Mouse (Mus musculus) frontal cortex, adult 2 months (tissue): ENCODE results near the gene Erp29. TPM values are rescaled to one million over a fixed set of nuclear protein-coding genes. Genes with fewer than 3 reads are reported as not detected.

Experiments
- DNase-seq, 2 experiments: peaks; one replicate each; pipeline ENCODE4 v3.0.0; 2022; ENCODE audit warnings: low spot score in 1 of 2; ENCODE audit errors: extremely low spot score in 1 of 2
- polyA plus RNA-seq: library from polyadenylated mRNA; depleted of rRNA; stranded (reverse); fragments of >200 nt; gene quantifications from 2 replicates; pipeline ENCODE4 v1.2.3, GENCODE M21; 2012; rRNA removed

Erp29 gene
- polyA plus RNA-seq, 1 experiment = 116 TPM

- no peak for DNase-seq
Measured at GRCm38 (mm10) chr5:121393402-121393801, 58.9 kb downstream of the Erp29 start.

DNA sequence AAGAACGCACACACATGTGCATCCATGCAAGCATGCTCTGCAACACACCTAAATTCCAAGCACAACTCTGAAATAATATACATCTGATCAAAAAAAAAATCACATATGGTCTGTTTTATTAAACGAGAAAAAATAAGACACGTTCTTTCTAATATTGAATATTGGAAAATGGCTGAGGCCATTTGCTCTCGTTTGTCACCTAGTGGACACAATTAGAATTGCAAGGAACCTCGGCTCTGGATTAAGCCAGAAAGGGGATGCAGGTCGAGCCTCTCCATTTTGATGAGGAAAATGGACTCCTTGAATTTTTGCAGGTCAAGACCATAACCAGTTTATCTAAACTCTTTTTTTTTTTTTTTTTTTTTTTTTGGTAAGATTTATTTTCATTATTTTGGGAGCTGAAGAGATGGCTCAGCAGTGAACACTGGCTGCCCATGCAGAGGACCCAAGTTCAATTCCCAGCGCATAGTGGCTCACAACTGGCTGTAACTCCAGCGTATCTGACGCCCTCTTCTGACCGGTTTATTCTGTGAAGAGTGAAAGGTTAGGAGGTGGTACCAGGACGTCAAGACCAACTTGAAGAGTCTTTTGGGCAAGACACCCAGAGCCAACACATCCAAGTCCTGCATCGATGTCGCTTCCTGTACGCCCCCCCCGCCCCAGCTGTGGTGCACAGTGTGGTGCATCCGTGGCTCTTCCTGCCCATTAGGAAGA is 59.5 kb downstream of the Erp29 start:
- peak in 1 of 2 experiments; percentile 77 for DNase-seq

DNA sequence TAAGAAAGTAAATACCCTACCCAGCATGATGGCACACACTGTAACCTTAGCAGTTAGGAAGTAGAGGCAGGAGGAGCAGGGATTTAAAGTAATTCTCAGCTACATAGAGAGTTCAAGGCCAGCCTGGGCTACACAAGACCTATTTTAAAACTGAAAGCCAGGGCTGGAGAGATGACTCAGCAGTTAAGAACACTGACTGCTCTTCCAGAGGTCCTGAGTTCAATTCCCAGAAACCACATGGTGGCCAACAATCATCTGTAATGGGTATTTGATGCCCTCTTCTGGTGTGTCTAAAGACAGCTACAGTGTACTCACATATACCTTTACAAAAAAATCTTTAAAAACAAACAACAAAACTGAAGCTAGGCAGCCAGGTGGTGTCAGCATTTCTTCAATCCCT is 62.6 kb downstream of the Erp29 start:
- DNase-seq = no peak

- peak in 1 of 2 experiments; percentile 22 for DNase-seq
Measured at GRCm38 (mm10) chr5:121389106-121389505, 63.2 kb downstream of the Erp29 start.

DNA sequence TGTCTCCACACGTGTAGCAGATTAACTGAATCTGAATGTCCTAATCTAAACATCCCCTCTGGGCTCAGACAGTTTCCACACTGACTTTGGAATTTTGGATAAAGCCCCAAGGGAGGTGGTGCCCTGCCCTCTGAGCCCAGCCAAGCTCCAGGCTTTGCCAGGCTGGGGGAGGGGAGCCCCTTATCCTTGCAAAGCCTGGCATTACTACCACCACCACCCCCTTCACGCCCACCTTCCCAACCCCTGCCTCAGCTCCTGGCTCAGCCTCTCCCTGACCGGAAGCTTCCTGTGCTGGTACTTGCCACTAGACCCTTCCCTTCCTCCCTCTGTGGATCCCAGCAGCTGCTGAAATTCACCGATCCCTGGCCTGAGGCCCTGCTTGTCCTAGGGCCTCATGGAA is 65.2 kb downstream of the Erp29 start:
- no peak for DNase-seq

- peak; percentile 50 to 64 for DNase-seq
Measured at GRCm38 (mm10) chr5:121386120-121386909, 66.0 kb downstream of the Erp29 start.

DNA sequence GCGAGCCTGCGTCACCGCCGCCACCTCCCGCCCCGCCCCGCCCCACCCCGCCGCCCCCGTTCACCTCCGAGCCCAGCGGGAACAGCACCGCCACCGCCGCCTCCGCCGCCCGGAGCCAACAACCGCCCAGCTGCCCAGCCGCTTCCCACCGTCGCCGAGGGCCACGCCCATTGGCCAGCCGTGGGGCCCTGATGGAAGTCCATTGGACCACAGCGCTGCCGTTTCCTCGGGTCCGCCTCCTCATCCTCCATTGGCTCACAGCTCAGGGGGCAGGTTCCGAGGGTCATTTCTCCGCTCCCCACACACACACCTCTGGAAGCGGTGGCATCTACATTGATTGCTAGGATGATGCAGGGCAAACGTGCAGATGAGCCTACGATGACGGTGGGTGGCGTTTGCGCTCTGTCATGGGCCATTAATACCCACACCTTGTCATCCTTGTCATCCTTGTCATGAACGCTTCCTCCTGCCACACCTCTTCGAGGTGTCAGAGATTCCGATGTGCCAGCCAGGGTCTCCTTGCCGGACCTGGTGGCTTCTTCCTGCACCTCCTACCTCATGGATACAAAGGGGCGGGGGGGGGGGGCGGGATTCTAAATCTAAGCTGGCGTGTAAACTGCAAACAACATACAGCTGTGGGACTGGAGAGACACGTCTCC is 66.7 kb downstream of the Erp29 start, which contains the start of gene Trafd1:
TSS of gene Trafd1 (minus strand) at position 172 of the 659 bp plus-strand sequence.
- DNase-seq = peak; percentile 89 to 95

DNA sequence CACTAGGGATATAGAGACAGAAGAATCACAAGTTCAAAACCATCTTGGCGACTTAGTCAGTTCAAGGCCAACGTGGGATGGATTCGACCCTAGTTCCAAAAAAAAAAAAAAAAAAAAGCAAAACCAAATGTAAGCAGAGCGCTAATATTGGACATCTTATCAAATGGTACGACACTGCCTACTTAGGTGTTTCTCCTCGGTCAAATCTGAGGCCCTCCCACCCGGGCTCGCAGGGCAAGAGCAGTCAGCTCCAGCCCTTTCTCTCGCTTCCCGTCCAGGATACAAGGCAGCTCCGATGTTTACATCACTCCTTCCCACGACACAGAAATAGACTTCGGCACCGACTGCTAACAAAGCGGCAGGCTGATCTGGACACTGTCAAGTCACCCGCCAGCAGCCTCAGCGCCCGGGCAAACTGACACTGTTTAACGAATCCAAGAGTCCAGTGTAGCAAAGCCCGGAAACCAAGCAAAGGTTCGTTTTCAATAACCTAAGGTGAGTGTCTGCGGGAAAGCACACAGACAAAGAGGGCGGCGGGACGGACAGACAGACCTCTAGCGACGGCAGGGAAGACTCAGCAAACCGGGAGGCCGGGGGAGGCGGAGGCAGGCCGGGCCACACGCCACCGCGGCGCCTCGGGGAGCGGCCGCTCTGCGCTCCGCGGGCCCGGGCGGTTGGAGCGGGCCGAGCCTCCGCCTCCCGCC is 67.4 kb downstream of the Erp29 start:
- peak in 1 of 2 experiments; percentile 59 for DNase-seq

- DNase-seq = no peak
Measured at GRCm38 (mm10) chr5:121383857-121384756, 68.2 kb downstream of the Erp29 start.

DNA sequence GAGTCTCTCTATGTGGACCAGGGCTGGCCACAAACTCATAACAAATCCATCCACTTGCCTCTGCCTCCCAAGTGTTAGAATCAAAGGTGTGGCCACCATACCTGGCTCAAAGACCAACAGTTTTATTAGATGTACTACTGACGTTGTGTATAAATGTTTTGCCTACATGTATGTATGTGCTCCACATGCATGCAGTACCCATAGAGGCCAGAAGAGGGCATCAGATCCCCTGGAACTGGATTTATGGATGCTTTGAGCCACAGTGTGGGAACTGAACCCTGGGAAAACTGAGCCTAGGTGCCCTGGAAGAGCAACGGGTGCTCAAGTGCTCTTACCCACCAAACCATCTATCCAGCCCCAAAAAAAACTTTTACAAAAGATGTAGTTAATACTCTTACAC is 71.6 kb downstream of the Erp29 start:
- DNase-seq = no peak

DNA sequence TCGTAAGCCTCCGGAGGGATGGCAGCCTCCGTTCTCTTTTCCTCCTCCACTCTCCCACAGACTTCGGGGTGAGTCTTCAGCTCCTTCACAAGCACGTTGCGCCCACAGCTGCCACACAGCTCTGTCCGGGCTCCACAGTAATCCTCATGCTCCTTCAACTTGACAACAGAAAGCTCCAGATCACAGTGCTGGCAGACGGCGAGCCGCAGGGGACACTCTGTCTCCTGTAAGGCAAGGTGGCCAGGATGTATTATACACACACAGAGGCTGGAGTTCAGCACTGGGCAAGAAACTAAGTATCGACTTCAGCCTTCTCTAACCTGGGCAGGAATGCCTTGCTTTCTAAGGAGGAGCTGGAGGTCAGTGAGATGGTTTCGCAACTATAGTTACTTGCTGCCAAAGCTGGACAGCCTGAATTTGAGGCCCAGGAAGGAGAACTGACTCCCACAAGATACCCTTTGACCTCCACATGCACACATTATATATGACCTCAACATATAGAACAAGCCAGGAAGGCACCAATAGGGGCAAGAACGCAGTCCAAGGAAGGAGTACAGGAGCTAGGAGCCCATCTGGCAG is 73.5 kb downstream of the Erp29 start:
- DNase-seq = peak in 1 of 2 experiments; percentile 45

Other genes with a start within 250 kb of the Erp29 start
- 384 and 411 TPM in 2 replicates for gene Rpl6, start 248.0 kb downstream of the Erp29 start, polyA plus RNA-seq
- gene Hectd4, start 232.3 kb downstream of the Erp29 start, polyA plus RNA-seq = 70.9 and 77.4 TPM in 2 replicates
- 163 and 173 TPM in 2 replicates for gene Trafd1, start 66.9 kb downstream of the Erp29 start, polyA plus RNA-seq
- gene Naa25, start 54.6 kb downstream of the Erp29 start, polyA plus RNA-seq = 21.6 and 25.5 TPM in 2 replicates
- 6.9 and 9.2 TPM in 2 replicates for gene Tmem116, start 613 bp downstream of the Erp29 start, polyA plus RNA-seq
- gene Adam1b, start 50.9 kb upstream of the Erp29 start, polyA plus RNA-seq = 0.04 TPM in 1 of 2 replicates, not detected in the other
- 23.8 and 24.2 TPM in 2 replicates for gene Adam1a, start 93.0 kb upstream of the Erp29 start, polyA plus RNA-seq
- gene Gm42878, start 93.0 kb upstream of the Erp29 start, polyA plus RNA-seq = 0.42 and 0.48 TPM in 2 replicates
- 107 and 118 TPM in 2 replicates for gene Mapkapk5, start 93.4 kb upstream of the Erp29 start, polyA plus RNA-seq
- gene Aldh2, start 141.3 kb upstream of the Erp29 start, polyA plus RNA-seq = 199 and 205 TPM in 2 replicates
- 4.0 and 4.7 TPM in 2 replicates for gene Acad12, start 166.4 kb upstream of the Erp29 start, polyA plus RNA-seq
- gene Acad10, start 208.0 kb upstream of the Erp29 start, polyA plus RNA-seq = 3.8 and 3.9 TPM in 2 replicates
- gene Brap, start 208.1 kb upstream of the Erp29 start, polyA plus RNA-seq = 46.7 and 52.9 TPM in 2 replicates